Mouse (Mus musculus): ENCODE measurements around the gene Aff2. TPM values are rescaled to one million over a fixed set of nuclear protein-coding genes. Genes with fewer than 3 reads are reported as not detected.

Gene Aff2
- polyA plus RNA-seq (2016; fragmentation: Nextera tagmentation; extraction: Ambion mirVana), result 20.0 and 22.7 TPM in 2 replicates

DNA sequence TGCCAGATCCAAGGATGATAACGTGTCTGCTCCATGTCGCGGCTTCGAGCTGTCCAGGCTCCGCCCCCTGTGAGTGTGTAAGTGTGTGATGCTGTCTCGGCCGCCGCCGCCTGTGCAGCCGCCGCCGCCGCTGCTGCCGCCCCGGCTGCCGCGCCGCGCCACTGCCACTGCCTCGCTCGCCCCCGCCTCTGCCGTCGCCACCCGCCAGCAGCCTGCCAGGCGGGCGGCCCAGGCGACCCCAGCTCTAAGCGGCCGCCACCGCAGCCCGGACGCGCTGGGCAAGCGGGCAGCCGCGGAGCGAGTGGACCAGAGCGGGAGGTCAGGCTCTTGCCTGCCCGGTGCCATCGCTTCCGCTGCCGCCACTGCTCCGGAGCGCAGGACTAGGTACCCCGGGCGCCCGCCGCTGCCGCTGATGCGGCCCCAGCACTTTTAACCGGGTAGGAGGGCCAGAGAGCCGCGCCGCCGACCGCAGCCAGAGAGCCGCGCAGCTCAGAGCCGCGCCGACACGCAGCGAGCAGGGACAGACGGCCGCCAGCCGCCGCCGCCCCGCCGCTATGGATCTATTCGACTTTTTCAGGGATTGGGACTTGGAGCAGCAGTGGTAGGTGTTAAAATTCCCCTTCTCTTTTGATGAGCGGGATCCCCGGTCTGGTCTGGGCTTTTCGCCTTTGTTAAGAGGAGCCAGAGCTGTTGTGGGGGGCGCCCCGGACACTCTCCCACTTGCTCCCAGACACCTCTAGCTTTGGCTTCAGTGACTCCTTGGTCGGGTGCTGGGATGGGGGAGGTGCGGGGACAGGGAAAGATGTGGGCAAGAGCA lies at the start of gene Aff2:
Gene Aff2 (plus strand): TSS at position 57 of the 817 bp plus-strand sequence.
- H3K4me3 ChIP-seq (replicated peaks), result peak within 1 kb of the TSS; percentile 65
- H3K27ac ChIP-seq, result peak within 1 kb of the TSS; percentile 89
- peak; percentile 78 for ATAC-seq (ENCODE audit: insufficient number of reproducible peaks, insufficient read depth, low FRiP score, low TSS enrichment, low read depth)
- H3K4me1 ChIP-seq (replicated peaks), result no peaks in the 10 kb centered on the region
- H3K9me3 ChIP-seq, result no peaks in the 10 kb centered on the region
- H3K4me2 ChIP-seq, result peak within 1 kb of the TSS; percentile 62
- H3K27me3 ChIP-seq, result peaks cover 18% of the 10 kb centered on the region
- no peaks in the 10 kb centered on the region for H3K36me3 ChIP-seq
- 8% methylated on average over 51 of the region's 79 CpGs for WGBS
- H3K9ac ChIP-seq (replicated peaks), result peak within 1 kb of the TSS; percentile 87

DNA sequence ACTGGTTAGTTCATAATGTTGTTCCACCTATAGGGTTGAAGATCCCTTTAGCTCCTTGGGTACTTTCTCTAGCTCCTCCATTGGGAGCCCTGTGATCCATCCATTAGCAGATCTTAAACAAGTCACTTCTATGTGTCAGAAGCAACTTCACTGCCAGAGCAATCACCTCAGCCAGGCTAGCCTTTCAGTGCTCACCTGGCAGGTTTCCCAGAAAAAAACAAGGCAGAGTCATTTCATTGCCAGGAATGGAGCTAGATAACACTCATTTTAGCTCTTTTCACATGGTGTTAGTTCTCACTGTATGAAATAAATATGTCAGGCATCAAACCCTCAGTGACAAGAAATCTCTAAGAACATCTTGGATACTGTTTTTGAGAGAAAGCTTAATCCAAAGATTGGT lies 22.8 kb upstream of the Aff2 start:
- H3K4me1 ChIP-seq (replicated peaks), result no peaks in the 10 kb centered on the region
- H3K27me3 ChIP-seq, result no peaks in the 10 kb centered on the region
- no peak for ATAC-seq (ENCODE audit: insufficient number of reproducible peaks, insufficient read depth, low FRiP score, low TSS enrichment, low read depth)
- H3K27ac ChIP-seq, result no peak overlapping the region
- no peaks in the 10 kb centered on the region for H3K9me3 ChIP-seq
- no peak overlapping the region for H3K4me2 ChIP-seq
- no peak overlapping the region for H3K4me3 ChIP-seq (replicated peaks)
- no peak overlapping the region for H3K9ac ChIP-seq (replicated peaks)
- H3K36me3 ChIP-seq, result no peaks in the 10 kb centered on the region

DNA sequence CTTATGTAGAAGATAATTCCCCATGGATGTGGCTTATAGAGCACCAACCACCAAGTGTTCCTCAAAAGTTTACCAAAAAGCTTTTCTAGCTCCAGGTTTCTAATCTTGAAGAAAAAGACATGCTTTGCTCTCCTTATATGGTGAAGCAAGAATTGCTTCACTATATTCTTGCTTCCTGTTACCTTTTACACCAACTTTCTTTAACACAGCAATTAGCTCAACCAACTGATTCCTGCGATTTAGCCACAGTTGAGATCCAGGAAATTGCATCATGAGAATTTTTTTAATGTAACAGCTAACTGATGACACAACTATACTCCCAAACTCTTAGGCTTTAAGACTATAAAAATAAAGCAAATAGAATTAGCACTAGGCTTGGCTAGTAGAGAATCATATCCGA lies 4.5 kb upstream of the Aff2 start:
- no peak overlapping the region for H3K4me3 ChIP-seq (replicated peaks)
- H3K27me3 ChIP-seq, result peaks cover 10% of the 10 kb centered on the region
- no peak for ATAC-seq (ENCODE audit: insufficient number of reproducible peaks, insufficient read depth, low FRiP score, low TSS enrichment, low read depth)
- H3K9me3 ChIP-seq, result no peaks in the 10 kb centered on the region
- 75% methylated on average over 2 of the region's 2 CpGs for WGBS
- H3K36me3 ChIP-seq, result no peaks in the 10 kb centered on the region
- H3K27ac ChIP-seq, result no peak overlapping the region
- H3K9ac ChIP-seq (replicated peaks), result no peak overlapping the region
- H3K4me1 ChIP-seq (replicated peaks), result no peaks in the 10 kb centered on the region
- no peak overlapping the region for H3K4me2 ChIP-seq

DNA sequence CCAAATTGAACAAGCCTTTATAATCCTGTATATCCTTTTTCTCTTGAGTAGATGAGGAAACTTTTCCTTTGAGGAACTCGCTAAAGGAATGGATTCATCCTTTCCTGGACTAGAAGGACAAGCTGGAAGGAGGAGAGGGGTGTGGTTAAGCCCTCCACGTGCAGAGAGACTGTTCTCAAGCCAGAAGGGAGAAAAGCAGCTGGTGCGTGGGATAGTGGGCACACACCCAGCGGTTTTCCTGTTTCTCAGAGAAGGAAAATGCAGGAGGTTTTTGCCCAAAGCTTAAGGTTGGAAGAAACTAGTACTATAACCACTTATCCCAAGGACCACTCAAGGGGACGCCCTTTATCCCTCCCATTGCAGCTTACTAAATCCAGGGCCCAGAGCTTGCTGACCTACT lies 734 bp upstream of the Aff2 start:
- Histone ChIP-seq H3K36me3 (no peaks in the 10 kb centered on the region), H3K4me1 (replicated peaks) (no peaks in the 10 kb centered on the region), H3K4me3 (replicated peaks) (peak overlapping the region; percentile 65), H3K4me2 (peak overlapping the region; percentile 62), H3K9ac (replicated peaks) (no peak overlapping the region), H3K27ac (no peak overlapping the region), H3K9me3 (no peaks in the 10 kb centered on the region), H3K27me3 (peaks cover 18% of the 10 kb centered on the region)
- no peak for ATAC-seq (ENCODE audit: insufficient number of reproducible peaks, insufficient read depth, low FRiP score, low TSS enrichment, low read depth)
- 20% methylated on average over 5 of the region's 5 CpGs for WGBS

DNA sequence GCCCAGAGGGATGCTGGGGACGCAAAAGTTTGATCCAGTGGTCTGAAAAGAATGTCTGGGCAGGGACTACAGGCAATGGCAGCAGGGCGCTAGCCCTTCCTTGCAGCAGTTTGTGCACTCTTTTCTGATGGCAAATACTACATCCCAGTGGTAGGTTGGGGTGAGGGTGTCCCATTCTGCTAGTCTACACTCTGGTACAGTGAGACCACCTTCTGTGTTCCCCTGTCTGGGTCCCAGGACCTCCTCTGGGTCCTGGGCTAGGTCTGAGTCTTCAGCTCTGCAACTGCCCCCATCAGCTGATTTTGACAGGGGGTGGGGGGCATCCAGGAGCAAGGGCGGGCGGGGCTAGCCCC lies 233 bp upstream of the Aff2 start:
- no peaks in the 10 kb centered on the region for H3K4me1 ChIP-seq (replicated peaks)
- no peaks in the 10 kb centered on the region for H3K9me3 ChIP-seq
- no peak overlapping the region for H3K27ac ChIP-seq
- WGBS, result 13% methylated on average over 4 of the region's 4 CpGs
- H3K9ac ChIP-seq (replicated peaks), result peak overlapping the region; percentile 87
- no peaks in the 10 kb centered on the region for H3K36me3 ChIP-seq
- ATAC-seq (ENCODE audit: insufficient number of reproducible peaks, insufficient read depth, low FRiP score, low TSS enrichment, low read depth), result peak; percentile 26
- H3K27me3 ChIP-seq, result peaks cover 18% of the 10 kb centered on the region
- H3K4me3 ChIP-seq (replicated peaks), result peak overlapping the region; percentile 65
- H3K4me2 ChIP-seq, result peak overlapping the region; percentile 62

DNA sequence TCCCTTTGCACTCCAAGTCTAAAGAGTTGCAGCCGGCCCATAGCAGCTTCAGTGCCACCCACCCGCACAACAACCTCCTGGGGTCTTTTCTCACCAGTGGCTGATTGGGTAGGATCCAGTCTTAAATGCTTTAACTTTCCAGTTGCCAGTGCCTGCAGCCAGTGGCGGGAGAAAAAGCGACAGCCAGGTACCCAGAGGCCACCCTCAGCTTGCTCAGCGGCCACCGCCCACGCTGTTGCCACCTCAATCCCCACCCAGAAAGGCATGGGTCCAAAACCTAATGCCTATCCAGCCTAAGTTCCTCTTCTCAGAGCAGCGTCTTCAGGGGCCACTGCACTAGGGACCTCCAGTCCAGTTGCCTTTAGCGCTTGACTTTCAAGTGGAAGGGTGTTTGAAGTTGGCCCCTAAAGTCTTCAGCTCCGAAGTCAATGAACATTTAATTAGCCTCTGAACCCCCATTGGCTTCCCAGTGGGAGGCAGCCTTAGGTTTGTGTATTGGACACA lies 1.0 kb downstream of the Aff2 start:
- ATAC-seq (ENCODE audit: insufficient number of reproducible peaks, insufficient read depth, low FRiP score, low TSS enrichment, low read depth), result no peak
- H3K36me3 ChIP-seq, result no peaks in the 10 kb centered on the region
- no peaks in the 10 kb centered on the region for H3K4me1 ChIP-seq (replicated peaks)
- 13% methylated on average over 10 of the region's 10 CpGs for WGBS
- peak overlapping the region; percentile 62 for H3K4me2 ChIP-seq
- H3K9me3 ChIP-seq, result no peaks in the 10 kb centered on the region
- H3K9ac ChIP-seq (replicated peaks), result peak overlapping the region; percentile 87
- peak overlapping the region; percentile 89 for H3K27ac ChIP-seq
- H3K27me3 ChIP-seq, result peaks cover 18% of the 10 kb centered on the region
- peak overlapping the region; percentile 65 for H3K4me3 ChIP-seq (replicated peaks)

DNA sequence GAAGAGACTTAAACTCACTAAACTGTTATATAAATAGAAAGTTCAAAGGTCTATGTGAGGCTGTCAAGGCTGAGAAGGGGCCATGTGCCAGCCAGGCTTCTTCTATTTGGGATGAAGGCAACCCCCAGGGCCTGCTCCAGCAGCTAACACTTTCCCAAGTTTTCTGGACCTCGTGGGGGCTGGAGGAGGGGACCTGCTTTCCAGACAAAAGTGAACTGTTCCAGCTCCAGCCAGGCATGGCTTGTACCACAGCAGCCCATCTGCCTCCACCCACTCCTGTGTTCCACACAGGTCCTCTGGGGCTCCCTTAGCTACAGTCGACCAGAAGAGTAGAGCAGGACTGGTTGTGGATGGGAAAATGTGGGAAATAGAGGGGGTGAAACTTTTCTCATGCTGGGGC lies 4.1 kb downstream of the Aff2 start:
- H3K27ac ChIP-seq, result peak overlapping the region; percentile 53
- peak; percentile 59; the same call in 1 of the 2 replicates for ATAC-seq (ENCODE audit: insufficient number of reproducible peaks, insufficient read depth, low FRiP score, low TSS enrichment, low read depth)

DNA sequence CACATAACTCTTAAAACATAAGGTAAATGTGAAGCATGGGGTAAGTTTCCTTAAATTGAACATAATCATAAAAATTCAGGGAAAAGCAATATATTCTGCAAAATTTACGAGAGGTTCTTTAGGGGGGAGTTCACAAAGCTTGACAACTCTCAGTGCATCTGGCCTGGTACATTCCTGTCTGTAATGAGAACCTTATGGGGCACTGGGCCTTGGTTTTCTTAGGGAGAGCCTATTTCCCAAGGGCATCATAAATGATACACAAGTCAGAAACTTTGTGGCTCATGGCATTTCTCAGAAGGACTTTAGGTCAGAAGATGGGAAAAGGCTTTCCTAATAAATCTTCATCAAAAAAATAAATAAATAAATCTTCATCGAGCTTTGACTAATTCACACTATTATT lies 13.2 kb downstream of the Aff2 start:
- Histone ChIP-seq H3K4me2 (no peak overlapping the region), H3K27me3 (no peaks in the 10 kb centered on the region), H3K4me1 (replicated peaks) (peaks cover 14% of the 10 kb centered on the region; the same call in 1 of the 2 replicates), H3K36me3 (no peaks in the 10 kb centered on the region), H3K4me3 (replicated peaks) (no peak overlapping the region), H3K9ac (replicated peaks) (no peak overlapping the region), H3K9me3 (no peaks in the 10 kb centered on the region), H3K27ac (no peak overlapping the region)
- WGBS, result 21% methylated on average over 2 of the region's 2 CpGs
- peak; percentile 76; the same call in 1 of the 2 replicates for ATAC-seq (ENCODE audit: insufficient number of reproducible peaks, insufficient read depth, low FRiP score, low TSS enrichment, low read depth)

More for the DNA sequence above, 4.1 kb downstream of the Aff2 start:
- Histone ChIP-seq H3K4me1 (replicated peaks) (peaks cover 10% of the 10 kb centered on the region; the same call in 1 of the 2 replicates), H3K4me3 (replicated peaks) (0 out of 2 replicates have a peak overlapping the region, but pooled peaks have one; percentile 12), H3K36me3 (no peaks in the 10 kb centered on the region), H3K4me2 (peak overlapping the region; percentile 33), H3K27me3 (peaks cover 18% of the 10 kb centered on the region), H3K9me3 (no peaks in the 10 kb centered on the region), H3K9ac (replicated peaks) (no peak overlapping the region)
- 0% methylated on average over 2 of the region's 2 CpGs for WGBS

DNA sequence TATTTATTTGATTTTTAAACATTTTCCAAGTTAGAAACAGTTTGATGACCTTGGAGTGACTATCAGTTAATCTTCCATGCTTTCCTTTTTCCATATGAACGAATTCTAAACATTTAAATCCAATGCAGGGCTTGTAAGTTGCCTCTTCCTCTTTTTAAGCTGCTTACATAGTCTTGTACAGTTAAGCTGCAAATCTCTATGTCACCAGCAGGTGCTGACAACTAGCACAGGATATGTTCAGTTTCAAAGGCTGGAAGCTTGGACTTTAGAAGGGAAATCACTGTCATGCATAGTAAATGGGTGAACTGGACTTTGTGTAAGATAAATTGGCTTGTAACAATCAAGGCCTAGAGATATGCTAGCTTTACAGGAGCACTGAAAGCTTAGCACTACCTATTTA lies 29.6 kb downstream of the Aff2 start:
- H3K4me1 ChIP-seq (replicated peaks), result no peaks in the 10 kb centered on the region
- H3K27me3 ChIP-seq, result no peaks in the 10 kb centered on the region
- H3K36me3 ChIP-seq, result no peaks in the 10 kb centered on the region
- H3K4me2 ChIP-seq, result no peak overlapping the region
- H3K4me3 ChIP-seq (replicated peaks), result no peak overlapping the region
- no peaks in the 10 kb centered on the region for H3K9me3 ChIP-seq
- no peak for ATAC-seq (ENCODE audit: insufficient number of reproducible peaks, insufficient read depth, low FRiP score, low TSS enrichment, low read depth)
- WGBS, result 53% methylated on average over 1 of the region's 1 CpGs
- no peak overlapping the region for H3K27ac ChIP-seq
- no peak overlapping the region for H3K9ac ChIP-seq (replicated peaks)

DNA sequence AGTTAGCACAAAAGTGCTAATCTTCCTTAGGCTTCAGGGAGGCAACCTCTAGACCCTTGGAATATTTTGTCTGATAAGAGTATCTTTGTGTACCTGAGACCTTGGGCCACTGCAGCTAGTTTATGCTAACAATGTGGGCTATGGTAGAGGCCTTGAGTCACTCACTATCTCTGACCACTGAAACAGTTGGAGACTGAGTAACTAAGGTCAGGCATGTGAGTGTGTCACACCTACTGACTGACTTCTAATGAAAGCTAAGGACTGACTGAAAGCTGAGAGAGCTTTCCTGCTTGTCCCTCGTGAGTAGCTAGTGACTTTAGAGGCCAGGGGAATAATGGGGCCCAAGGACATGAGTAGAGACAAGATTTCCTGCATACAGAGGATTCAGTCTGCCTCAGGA lies 54.9 kb downstream of the Aff2 start:
- Histone ChIP-seq H3K4me2 (no peak overlapping the region), H3K4me3 (replicated peaks) (no peak overlapping the region), H3K27me3 (no peaks in the 10 kb centered on the region), H3K9ac (replicated peaks) (no peak overlapping the region), H3K9me3 (no peaks in the 10 kb centered on the region), H3K4me1 (replicated peaks) (no peaks in the 10 kb centered on the region), H3K36me3 (no peaks in the 10 kb centered on the region), H3K27ac (no peak overlapping the region)
- ATAC-seq (ENCODE audit: insufficient number of reproducible peaks, insufficient read depth, low FRiP score, low TSS enrichment, low read depth), result no peak
- 40% methylated on average over 1 of the region's 1 CpGs for WGBS

DNA sequence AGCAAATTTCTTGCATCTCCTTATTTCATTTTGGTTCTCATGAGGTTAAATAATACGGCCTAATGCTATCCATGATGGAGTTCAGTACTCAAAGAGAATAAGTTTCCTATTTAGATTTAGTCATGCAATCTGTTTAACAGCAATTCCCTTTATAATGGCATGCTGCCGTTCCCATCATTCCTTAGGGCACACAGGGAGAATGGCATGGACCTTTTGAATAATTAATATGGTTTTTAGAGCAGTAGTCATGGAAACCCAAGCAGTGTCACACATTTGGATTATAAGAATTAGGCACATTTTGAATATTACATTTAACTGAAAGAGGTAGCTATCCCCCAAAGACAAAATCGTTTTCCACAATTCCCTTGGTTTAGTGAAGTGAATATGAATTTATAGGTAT lies 78.3 kb downstream of the Aff2 start:
- no peaks in the 10 kb centered on the region for H3K9me3 ChIP-seq
- H3K27me3 ChIP-seq, result no peaks in the 10 kb centered on the region
- H3K4me1 ChIP-seq (replicated peaks), result no peaks in the 10 kb centered on the region
- 85% methylated on average over 3 of the region's 3 CpGs for WGBS
- no peak overlapping the region for H3K9ac ChIP-seq (replicated peaks)
- H3K4me3 ChIP-seq (replicated peaks), result no peak overlapping the region
- H3K27ac ChIP-seq, result no peak overlapping the region
- no peak overlapping the region for H3K4me2 ChIP-seq
- H3K36me3 ChIP-seq, result no peaks in the 10 kb centered on the region
- ATAC-seq (ENCODE audit: insufficient number of reproducible peaks, insufficient read depth, low FRiP score, low TSS enrichment, low read depth), result no peak

DNA sequence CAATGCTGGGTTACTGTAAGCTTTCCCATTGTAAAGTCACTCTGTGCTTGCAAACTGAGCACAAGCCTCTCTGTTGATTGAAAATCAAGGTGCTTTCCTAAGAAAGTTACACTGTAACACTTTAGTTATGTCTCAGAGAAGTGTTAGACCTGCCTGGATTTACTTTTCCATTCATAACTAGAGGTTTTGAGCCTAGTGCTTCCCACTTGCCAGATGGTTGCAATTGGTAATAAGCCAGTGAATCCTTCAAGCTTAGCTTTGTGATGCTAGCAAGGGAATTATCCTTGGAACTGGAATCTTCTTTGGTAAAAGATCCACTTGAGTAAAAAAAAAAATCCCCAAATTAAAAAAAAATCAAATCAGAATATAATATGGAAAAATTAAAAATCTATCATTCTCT lies 81.8 kb downstream of the Aff2 start:
- Histone ChIP-seq H3K4me3 (replicated peaks) (no peak overlapping the region), H3K36me3 (no peaks in the 10 kb centered on the region), H3K27me3 (no peaks in the 10 kb centered on the region), H3K9ac (replicated peaks) (no peak overlapping the region), H3K27ac (no peak overlapping the region), H3K9me3 (no peaks in the 10 kb centered on the region), H3K4me2 (no peak overlapping the region), H3K4me1 (replicated peaks) (no peaks in the 10 kb centered on the region)
- no peak for ATAC-seq (ENCODE audit: insufficient number of reproducible peaks, insufficient read depth, low FRiP score, low TSS enrichment, low read depth)
